Mouse (Mus musculus) skeletal muscle tissue, adult 2 months (tissue): Measurements from ENCODE around the gene Wnt5a.

Experiments
- DNase-seq: peaks from one replicate; pipeline ENCODE4 v3.0.0-alpha.2; 2012; ENCODE audit warnings: low read depth, low spot score

Wnt5a gene

DNA sequence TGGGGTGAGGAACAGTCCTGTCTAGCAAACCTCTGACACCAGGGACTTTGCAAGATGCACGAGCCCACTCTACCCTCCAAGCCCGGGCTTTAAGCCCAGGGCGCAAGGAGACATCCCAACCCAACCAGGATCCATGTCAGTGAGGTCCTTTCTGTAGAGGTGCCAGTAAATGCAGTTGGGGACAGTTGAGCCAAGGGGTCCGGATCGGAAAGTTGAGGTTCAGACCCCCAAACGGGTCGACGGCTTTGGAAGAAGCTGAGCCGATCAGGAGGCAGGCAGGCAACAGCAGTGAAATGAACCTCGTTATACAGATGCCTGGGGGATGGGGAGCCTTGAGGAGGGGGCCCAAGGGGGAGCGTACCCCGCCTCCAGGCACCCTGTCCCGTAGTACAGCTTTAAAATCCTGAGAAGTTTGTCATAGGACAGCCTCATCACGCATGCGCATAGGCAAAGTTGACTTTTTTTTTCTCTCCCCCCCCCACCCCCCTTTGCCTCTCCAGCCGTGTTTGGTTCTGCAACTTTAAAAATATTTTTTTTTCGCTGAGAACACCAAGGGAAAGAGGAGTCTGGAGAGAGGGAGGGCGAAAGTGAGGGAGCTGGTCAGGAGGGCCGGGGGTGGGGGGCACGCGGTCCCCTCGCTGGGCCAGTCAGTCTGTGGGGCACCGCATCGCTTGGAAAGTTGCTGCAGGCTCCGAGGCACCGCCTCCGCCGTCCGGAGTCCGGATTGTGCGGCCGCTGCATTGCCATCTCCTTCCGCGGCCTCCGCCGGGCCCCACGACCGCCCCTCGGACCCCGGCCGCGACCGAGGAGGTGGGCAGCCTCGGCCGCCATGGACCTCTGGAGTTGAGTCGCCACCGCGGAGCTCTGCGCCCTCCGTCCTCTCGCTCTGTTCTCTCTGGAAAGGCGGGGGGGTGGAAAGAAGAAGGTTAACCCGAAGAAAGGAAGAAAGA lies at the start of gene Wnt5a:
Gene Wnt5a (plus strand): TSS at position 650 of the 950 bp plus-strand sequence.
- peak; percentile 60 for DNase-seq

DNA sequence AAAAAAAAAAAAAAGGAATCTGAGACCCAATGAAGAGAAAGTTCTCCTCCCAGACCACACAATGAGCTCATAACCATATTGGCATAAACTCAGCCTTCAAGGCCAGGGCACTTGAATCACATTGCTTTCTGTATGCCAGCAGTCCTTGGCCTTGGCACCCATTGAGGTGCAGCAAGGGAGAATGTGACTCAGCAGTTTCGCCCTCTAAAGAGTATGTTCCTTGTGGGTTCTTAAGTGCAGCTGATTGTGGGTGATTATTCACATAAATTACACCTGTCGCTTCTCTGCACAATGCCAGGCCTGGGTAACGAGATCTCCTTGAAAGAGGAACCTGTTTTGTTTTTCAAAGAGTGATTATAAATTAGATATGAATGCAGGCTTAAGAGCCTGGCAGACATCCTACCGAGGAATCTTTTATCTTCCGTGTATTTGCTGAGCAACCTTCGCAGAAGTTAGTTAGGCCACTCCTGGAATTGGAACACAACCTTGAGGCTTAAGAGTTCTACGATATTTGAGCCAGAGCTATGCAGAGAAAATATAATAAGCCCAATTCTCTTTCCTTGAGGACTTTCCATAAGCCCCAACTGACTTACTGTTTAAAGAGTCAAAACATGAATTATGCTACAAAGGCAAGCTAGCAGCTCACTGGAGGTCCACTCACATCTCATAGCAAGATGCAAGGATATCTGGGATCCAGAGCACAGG lies 48.0 kb upstream of the Wnt5a start:
- DNase-seq, result no peak

DNA sequence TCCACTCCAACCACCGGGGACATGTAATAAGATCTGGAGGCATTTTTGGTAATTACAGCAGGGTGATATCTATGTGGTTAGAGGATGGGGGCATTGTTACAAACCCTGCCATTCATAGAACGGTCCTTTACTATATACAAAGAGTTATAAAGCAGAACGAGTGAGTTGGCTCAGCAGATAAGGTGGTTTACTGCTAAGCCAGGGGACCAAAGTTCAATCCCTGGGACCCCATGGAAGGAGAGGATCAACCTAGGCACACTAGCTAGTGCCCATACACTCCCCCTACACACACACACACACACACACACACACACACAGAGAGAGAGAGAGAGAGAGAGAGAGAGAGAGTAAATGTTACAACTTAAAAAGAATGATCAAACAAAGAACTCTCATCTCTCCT lies 47.1 kb upstream of the Wnt5a start:
- DNase-seq, result no peak

GRCm38 (mm10) chr14:28467956-28468355 lies 36.6 kb upstream of the Wnt5a start:
- no peak for DNase-seq

DNA sequence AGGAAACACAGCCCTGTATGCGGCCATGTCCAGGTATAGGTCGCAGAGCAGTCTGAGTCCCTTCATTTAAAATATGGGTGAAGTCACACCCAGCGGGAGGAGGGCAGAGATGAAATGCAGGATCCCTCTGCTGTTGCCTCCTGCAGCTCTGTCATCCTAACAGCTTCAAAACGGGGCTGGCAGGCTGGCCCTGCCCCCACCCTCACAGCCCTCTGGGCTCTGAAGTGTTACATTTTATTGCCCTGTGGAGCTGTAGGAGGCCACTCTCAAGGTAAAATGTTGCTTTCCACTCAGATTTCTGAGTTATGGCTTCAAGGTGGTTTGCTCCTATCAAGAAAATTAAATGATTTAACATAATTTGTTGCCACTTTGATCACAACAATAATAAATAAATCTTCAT lies 34.9 kb upstream of the Wnt5a start:
- no peak for DNase-seq

GRCm38 (mm10) chr14:28470212-28470611 lies 34.3 kb upstream of the Wnt5a start:
- no peak for DNase-seq

DNA sequence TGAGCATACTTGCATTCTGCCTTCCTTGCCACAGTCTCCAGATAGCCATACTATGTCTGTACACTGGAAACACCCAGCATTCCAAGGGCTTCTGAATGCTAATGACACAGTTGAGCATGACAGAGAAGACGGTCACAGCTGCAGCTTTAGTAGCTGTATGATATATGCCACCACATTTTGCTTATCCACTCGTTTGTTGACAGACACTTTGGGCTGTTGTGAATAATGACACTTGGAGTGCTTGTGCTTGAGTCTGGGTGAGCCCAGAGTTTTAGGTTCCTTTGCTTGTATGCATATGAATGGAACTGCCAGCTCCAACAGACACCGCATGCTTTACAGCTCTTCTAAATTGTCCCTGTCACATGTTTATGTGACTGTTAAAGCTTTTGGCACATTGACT lies 29.5 kb upstream of the Wnt5a start:
- no peak for DNase-seq

DNA sequence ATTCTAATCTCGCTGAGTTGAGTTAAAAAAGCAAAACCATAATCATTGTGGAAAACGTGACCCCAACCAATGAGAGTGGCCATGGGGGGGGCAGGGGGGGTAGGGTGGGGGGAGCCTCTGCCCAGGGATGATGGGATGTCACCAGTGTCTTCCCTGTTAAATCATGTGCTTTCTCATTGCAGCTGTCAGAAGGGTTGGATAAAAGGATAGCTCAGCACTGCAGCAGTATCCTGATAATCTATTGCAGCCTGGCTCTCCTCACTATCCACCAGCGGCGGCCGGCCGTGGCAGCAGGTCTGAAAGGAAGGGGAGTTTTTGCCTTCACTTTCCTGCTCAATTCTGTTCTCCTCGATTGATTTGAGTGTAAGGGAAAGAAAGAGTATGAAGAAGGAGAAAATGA lies 29.1 kb upstream of the Wnt5a start:
- no peak for DNase-seq

- no peak for DNase-seq
Observed at GRCm38 (mm10) chr14:28476746-28477145, 27.8 kb upstream of the Wnt5a start.

- DNase-seq, result no peak
Observed at GRCm38 (mm10) chr14:28480866-28481265, 23.7 kb upstream of the Wnt5a start.

GRCm38 (mm10) chr14:28493806-28494205 lies 10.7 kb upstream of the Wnt5a start:
- DNase-seq, result no peak

GRCm38 (mm10) chr14:28494273-28494672 lies 10.3 kb upstream of the Wnt5a start:
- DNase-seq, result no peak

GRCm38 (mm10) chr14:28501216-28501878 lies 3.2 kb upstream of the Wnt5a start:
- no peak for DNase-seq

- DNase-seq, result no peak
Observed at GRCm38 (mm10) chr14:28503276-28503675, 1.3 kb upstream of the Wnt5a start.

- peak; percentile 45 for DNase-seq
Observed at GRCm38 (mm10) chr14:28505051-28505585, 568 bp downstream of the Wnt5a start.

- DNase-seq, result no peak
Observed at GRCm38 (mm10) chr14:28505586-28506375, 1.2 kb downstream of the Wnt5a start.

DNA sequence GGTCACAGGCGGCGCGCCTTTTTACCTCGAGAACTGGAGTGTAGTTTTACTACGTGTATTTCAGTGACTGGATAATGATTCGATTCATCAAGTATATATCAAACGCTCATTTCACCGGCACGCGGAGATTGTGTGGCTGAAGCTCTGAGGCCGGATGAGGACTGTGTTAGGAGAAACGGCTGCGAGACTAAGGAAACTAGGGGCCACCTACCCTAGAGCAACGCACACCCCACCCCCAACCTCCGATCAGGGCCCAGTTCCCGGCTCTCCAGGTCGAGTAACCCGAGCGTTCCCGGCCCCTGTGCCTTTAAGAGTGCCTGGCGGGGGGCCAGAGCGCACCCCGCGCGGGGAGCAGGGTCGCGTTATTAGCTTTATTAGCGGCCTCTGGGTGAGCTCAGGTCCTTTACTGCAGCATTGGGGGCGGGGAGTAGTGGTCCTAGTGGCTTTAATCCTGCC lies 1.9 kb downstream of the Wnt5a start:
- peak; percentile 35 for DNase-seq

GRCm38 (mm10) chr14:28507011-28507410 lies 2.5 kb downstream of the Wnt5a start:
- DNase-seq, result no peak

- peak; percentile 52 for DNase-seq
Observed at GRCm38 (mm10) chr14:28507471-28507870, 2.9 kb downstream of the Wnt5a start.

DNA sequence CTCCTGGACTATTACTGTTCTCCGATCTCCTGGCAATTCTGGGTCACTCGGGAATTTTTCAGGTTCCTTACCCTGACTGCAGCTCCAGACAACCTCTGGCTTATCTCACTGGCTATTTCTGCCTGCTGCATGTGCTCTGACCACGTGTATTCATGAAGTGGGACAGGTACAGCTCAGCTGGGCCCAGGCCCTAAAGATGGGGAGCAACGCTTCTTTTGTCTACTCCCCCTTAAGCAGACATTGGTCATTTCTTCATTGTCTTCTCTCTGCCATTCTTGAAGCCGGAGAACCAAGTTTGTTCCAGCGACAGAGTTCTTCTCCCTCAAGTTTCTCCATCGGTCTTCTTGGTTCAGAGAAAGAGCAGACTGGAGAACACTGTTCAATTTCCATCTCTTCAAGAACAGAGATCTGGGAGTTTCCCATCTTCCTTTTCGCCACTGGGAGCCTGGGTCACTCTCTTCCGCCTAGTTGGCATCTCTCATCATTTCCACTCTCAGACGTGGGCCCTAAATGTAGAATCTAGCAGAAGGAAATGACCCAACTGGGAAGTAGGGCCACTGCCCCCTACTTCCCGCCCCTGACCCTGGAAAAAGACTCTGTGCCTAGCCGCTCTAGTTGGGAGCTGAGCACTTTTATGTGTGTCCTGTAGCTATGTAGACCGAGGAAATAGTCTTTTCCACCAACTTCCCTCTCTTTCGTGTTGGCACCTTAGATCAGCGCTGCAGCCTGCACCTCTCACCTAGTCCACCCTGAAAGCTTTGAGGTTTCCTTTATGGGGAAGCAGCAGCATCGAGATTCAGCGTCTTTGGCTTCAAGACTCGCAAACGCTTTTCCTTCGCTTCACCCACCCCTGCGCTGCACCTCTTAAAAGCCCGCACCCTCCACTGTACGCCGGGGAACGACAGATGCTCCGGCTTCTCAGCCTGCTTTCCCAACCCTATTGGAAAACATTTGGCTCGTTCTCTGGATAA lies 4.0 kb downstream of the Wnt5a start:
- DNase-seq, result no peak
